Mouse (Mus musculus): ENCODE measurements around the gene 4930442H23Rik. TPM values are rescaled to one million over a fixed set of nuclear protein-coding genes. Genes with fewer than 3 reads are reported as not detected.

Gene 4930442H23Rik
- polyA plus RNA-seq, 1 experiment from 2014 or later, result not detected

DNA sequence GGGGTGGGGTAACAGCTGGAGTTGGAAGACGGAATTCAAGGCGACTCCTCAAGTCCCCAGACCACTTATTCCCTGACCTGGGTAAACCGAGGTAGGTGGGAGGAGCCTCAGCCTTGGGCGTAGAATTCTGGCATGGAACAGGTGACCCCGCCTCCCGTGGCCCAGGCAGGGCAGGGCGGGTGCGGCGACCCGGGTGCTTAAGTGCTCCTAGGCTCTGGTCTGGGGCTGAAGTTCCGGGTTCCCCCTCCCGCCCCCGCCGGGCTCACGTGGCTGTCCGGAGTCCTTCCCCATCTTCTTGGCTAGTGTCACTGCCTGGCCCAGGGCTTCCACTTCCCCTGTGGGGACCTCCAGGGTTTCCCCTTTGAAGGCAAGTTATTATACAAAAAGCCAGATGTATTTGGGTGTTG, 49.5 kb downstream of the 4930442H23Rik start:
- Histone ChIP-seq H3K27me3 (peaks cover 31% of the 10 kb centered on the region), H3K4me3 (no peak overlapping the region), H3K9me3 (no peaks in the 10 kb centered on the region), H3K4me1 (peaks cover 36% of the 10 kb centered on the region), H3K36me3 (no peaks in the 10 kb centered on the region), H3K9ac (no peak overlapping the region), H3K4me2 (replicated peaks) (no peak overlapping the region), H3K27ac (no peak overlapping the region)
- under 1% methylated on average over 16 of the region's 16 CpGs for WGBS
- no peak for ATAC-seq (ENCODE audit: insufficient number of reproducible peaks, insufficient read depth, low FRiP score, low TSS enrichment)

Other genes starting within 250 kb of the 4930442H23Rik start
- gene Gng7, start 168.9 kb downstream of the 4930442H23Rik start, polyA plus RNA-seq (2016; fragmentation: Nextera tagmentation; extraction: Ambion mirVana), result 11.0 and 11.4 TPM in 2 replicates
- gene Diras1, start 158.2 kb downstream of the 4930442H23Rik start, polyA plus RNA-seq (2016; fragmentation: Nextera tagmentation; extraction: Ambion mirVana), result 1.9 and 2.1 TPM in 2 replicates
- gene Slc39a3, start 146.4 kb downstream of the 4930442H23Rik start, polyA plus RNA-seq (2016; fragmentation: Nextera tagmentation; extraction: Ambion mirVana), result 21.8 and 21.9 TPM in 2 replicates
- 242 and 251 TPM in 2 replicates for gene Sgta, start 123.7 kb downstream of the 4930442H23Rik start, polyA plus RNA-seq (2016; fragmentation: Nextera tagmentation; extraction: Ambion mirVana)
- 68.2 and 71.3 TPM in 2 replicates for gene Thop1, start 113.8 kb downstream of the 4930442H23Rik start, polyA plus RNA-seq (2016; fragmentation: Nextera tagmentation; extraction: Ambion mirVana)
- 0.31 and 0.69 TPM in 2 replicates for gene Creb3l3, start 85.0 kb downstream of the 4930442H23Rik start, polyA plus RNA-seq (2016; fragmentation: Nextera tagmentation; extraction: Ambion mirVana)
- 230 and 238 TPM in 2 replicates for gene Map2k2, start 77.9 kb downstream of the 4930442H23Rik start, polyA plus RNA-seq (2016; fragmentation: Nextera tagmentation; extraction: Ambion mirVana)
- gene Zbtb7a, start 48.6 kb downstream of the 4930442H23Rik start, polyA plus RNA-seq (2016; fragmentation: Nextera tagmentation; extraction: Ambion mirVana), result 21.7 and 22.3 TPM in 2 replicates
- gene Pias4, start 15.9 kb downstream of the 4930442H23Rik start, polyA plus RNA-seq (2016; fragmentation: Nextera tagmentation; extraction: Ambion mirVana), result 57.5 and 62.0 TPM in 2 replicates
- gene Eef2, start 7.2 kb downstream of the 4930442H23Rik start, polyA plus RNA-seq (2016; fragmentation: Nextera tagmentation; extraction: Ambion mirVana), result 552 and 562 TPM in 2 replicates
- 79.5 and 85.3 TPM in 2 replicates for gene Dapk3, start 844 bp downstream of the 4930442H23Rik start, polyA plus RNA-seq (2016; fragmentation: Nextera tagmentation; extraction: Ambion mirVana)
- gene Nmrk2, start 18.2 kb upstream of the 4930442H23Rik start, polyA plus RNA-seq (2016; fragmentation: Nextera tagmentation; extraction: Ambion mirVana), result 0.20 TPM in 1 of 2 replicates, not detected in the other
- gene Atcay, start 47.0 kb upstream of the 4930442H23Rik start, polyA plus RNA-seq (2016; fragmentation: Nextera tagmentation; extraction: Ambion mirVana), result 3.0 and 3.8 TPM in 2 replicates
- gene Zfr2, start 49.3 kb upstream of the 4930442H23Rik start, polyA plus RNA-seq (2016; fragmentation: Nextera tagmentation; extraction: Ambion mirVana), result 13.2 and 13.4 TPM in 2 replicates
- 5.6 and 7.2 TPM in 2 replicates for gene Matk, start 69.1 kb upstream of the 4930442H23Rik start, polyA plus RNA-seq (2016; fragmentation: Nextera tagmentation; extraction: Ambion mirVana)
- 194 and 205 TPM in 2 replicates for gene Mrpl54, start 83.1 kb upstream of the 4930442H23Rik start, polyA plus RNA-seq (2016; fragmentation: Nextera tagmentation; extraction: Ambion mirVana)
- 53.9 and 55.4 TPM in 2 replicates for gene Apba3, start 83.1 kb upstream of the 4930442H23Rik start, polyA plus RNA-seq (2016; fragmentation: Nextera tagmentation; extraction: Ambion mirVana)
- 4.5 and 6.4 TPM in 2 replicates for gene Tjp3, start 107.7 kb upstream of the 4930442H23Rik start, polyA plus RNA-seq (2016; fragmentation: Nextera tagmentation; extraction: Ambion mirVana)
- gene Pip5k1c, start 109.1 kb upstream of the 4930442H23Rik start, polyA plus RNA-seq (2016; fragmentation: Nextera tagmentation; extraction: Ambion mirVana), result 70.1 and 75.3 TPM in 2 replicates
- gene Cactin, start 137.3 kb upstream of the 4930442H23Rik start, polyA plus RNA-seq (2016; fragmentation: Nextera tagmentation; extraction: Ambion mirVana), result 61.0 and 62.2 TPM in 2 replicates
- gene Tbxa2r, start 144.9 kb upstream of the 4930442H23Rik start, polyA plus RNA-seq (2016; fragmentation: Nextera tagmentation; extraction: Ambion mirVana), result 2.8 and 3.1 TPM in 2 replicates
- gene Gipc3, start 159.4 kb upstream of the 4930442H23Rik start, polyA plus RNA-seq (2016; fragmentation: Nextera tagmentation; extraction: Ambion mirVana), result not detected in 2 replicates
- 130 and 132 TPM in 2 replicates for gene Hmg20b, start 166.6 kb upstream of the 4930442H23Rik start, polyA plus RNA-seq (2016; fragmentation: Nextera tagmentation; extraction: Ambion mirVana)
- gene Mfsd12, start 173.6 kb upstream of the 4930442H23Rik start, polyA plus RNA-seq (2016; fragmentation: Nextera tagmentation; extraction: Ambion mirVana), result 13.9 and 14.5 TPM in 2 replicates
- 0.73 and 0.82 TPM in 2 replicates for gene 4930404N11Rik, start 182.0 kb upstream of the 4930442H23Rik start, polyA plus RNA-seq (2016; fragmentation: Nextera tagmentation; extraction: Ambion mirVana)
- gene Fzr1, start 194.7 kb upstream of the 4930442H23Rik start, polyA plus RNA-seq (2016; fragmentation: Nextera tagmentation; extraction: Ambion mirVana), result 140 and 143 TPM in 2 replicates
- gene Dohh, start 200.6 kb upstream of the 4930442H23Rik start, polyA plus RNA-seq (2016; fragmentation: Nextera tagmentation; extraction: Ambion mirVana), result 73.6 and 77.0 TPM in 2 replicates
- gene Gm48551, start 200.6 kb upstream of the 4930442H23Rik start, polyA plus RNA-seq (2016; fragmentation: Nextera tagmentation; extraction: Ambion mirVana), result 2.9 and 4.1 TPM in 2 replicates
- gene Gm48552, start 205.2 kb upstream of the 4930442H23Rik start, polyA plus RNA-seq (2016; fragmentation: Nextera tagmentation; extraction: Ambion mirVana), result 2.0 and 3.8 TPM in 2 replicates
- 3.1 and 3.4 TPM in 2 replicates for gene Smim24, start 209.2 kb upstream of the 4930442H23Rik start, polyA plus RNA-seq (2016; fragmentation: Nextera tagmentation; extraction: Ambion mirVana)